Mouse (Mus musculus): ENCODE results near the gene Ltbp2.

DNA sequence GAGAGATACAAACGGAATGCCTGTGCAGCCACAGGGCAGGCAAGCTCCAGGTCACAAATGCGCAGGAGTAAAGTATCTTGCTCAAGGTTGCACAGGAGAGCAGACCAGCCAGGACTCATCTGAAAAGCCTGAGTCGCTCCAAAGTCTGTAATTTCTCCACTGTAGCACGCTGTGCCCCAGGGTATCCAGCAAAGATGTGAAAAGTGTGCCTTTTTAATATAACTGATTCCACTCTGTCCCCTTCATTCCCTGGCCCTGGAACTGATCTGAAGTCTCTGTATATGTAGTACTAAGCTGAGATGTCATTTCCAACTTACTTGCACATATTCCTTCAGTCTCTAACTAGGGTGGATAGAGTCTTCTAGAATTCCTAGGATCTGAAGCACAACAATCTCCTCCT lies 6.5 kb upstream of the Ltbp2 start:
- TF ChIP-seq GATA1 (IDR thresholded peaks at IDR 0.05; ENCODE audit: low read length) (no peak), TAL1 (IDR thresholded peaks at IDR 0.05; ENCODE audit: low read length) (no peak)
